Mouse (Mus musculus) myocyte (in vitro differentiated cells): ENCODE measurements around the gene Snrnp48.

Experiments used
- E2F4 ChIP-seq: IDR thresholded peaks from one replicate; pipeline ENCODE4 v1.6.1; 2011; ENCODE audit warnings: mild to moderate bottlenecking, control low read depth, moderate library complexity; ENCODE audit not compliant: insufficient read depth
- MAX ChIP-seq: IDR thresholded peaks from one replicate; pipeline ENCODE4 v1.6.1; 2011; ENCODE audit warnings: low read depth, mild to moderate bottlenecking, control low read depth
- MYOD1 ChIP-seq, 3 experiments: IDR thresholded peaks; one replicate each; pipeline ENCODE4 v1.6.1; 2011; ENCODE audit warnings: control low read depth in 2 of 3, low read depth in 2 of 3, mild to moderate bottlenecking in 2 of 3, moderate library complexity in 1 of 3; ENCODE audit not compliant: insufficient read length in 2 of 3, control insufficient read depth in 1 of 3
- MYOG ChIP-seq, 3 experiments: IDR thresholded peaks; one replicate each; pipeline ENCODE4 v1.6.1; 2011; ENCODE audit warnings: control low read depth in 2 of 3, low read depth in 2 of 3, mild to moderate bottlenecking in 2 of 3; ENCODE audit not compliant: insufficient read length in 2 of 3, control insufficient read depth in 1 of 3, insufficient read depth in 1 of 3
- POLR2A ChIP-seq: IDR thresholded peaks from one replicate; pipeline ENCODE4 v1.6.1; 2011; ENCODE audit warnings: low read depth, mild to moderate bottlenecking, control low read depth, moderate library complexity; ENCODE audit not compliant: insufficient read length
- POLR2AphosphoS2 ChIP-seq: IDR thresholded peaks from one replicate; pipeline ENCODE4 v1.6.1; 2011; ENCODE audit warnings: low read depth, control low read depth; ENCODE audit not compliant: insufficient read length
- TCF12 ChIP-seq: IDR thresholded peaks from one replicate; pipeline ENCODE4 v1.6.1; 2011; ENCODE audit warnings: mild to moderate bottlenecking, control low read depth; ENCODE audit not compliant: poor library complexity, insufficient read depth, severe bottlenecking
- USF1 ChIP-seq: IDR thresholded peaks from one replicate; pipeline ENCODE4 v1.6.1; 2011; ENCODE audit warnings: low read depth, mild to moderate bottlenecking, control low read depth, moderate library complexity

- TF ChIP-seq POLR2A (no peak), MAX (no peak), E2F4 (no peak), MYOD1 (IDR thresholded peaks at IDR 0.05; ENCODE audit: control insufficient read depth in 1 of 3, insufficient read length in 2 of 3, low read depth in 2 of 3) (no peak), MYOG (IDR thresholded peaks at IDR 0.05; ENCODE audit: control insufficient read depth in 1 of 3, insufficient read depth in 1 of 3, insufficient read length in 2 of 3, low read depth in 2 of 3) (no peak), TCF12 (no peak), USF1 (no peak), POLR2AphosphoS2 (no peak)
These were observed 567 bp upstream of the Snrnp48 start for GRCm38 (mm10) chr13:38204171-38204570.
